Mouse (Mus musculus): ENCODE results near the gene Il17c. TPM values are rescaled to one million over a fixed set of nuclear protein-coding genes. Genes with fewer than 3 reads are reported as not detected.

Gene Il17c
- polyA plus RNA-seq (2021; fragmentation: Nextera tagmentation) = not detected in 2 replicates
- long read RNA-seq, experiment 1 = 0 reads
- long read RNA-seq, experiment 2 = 0 reads

DNA sequence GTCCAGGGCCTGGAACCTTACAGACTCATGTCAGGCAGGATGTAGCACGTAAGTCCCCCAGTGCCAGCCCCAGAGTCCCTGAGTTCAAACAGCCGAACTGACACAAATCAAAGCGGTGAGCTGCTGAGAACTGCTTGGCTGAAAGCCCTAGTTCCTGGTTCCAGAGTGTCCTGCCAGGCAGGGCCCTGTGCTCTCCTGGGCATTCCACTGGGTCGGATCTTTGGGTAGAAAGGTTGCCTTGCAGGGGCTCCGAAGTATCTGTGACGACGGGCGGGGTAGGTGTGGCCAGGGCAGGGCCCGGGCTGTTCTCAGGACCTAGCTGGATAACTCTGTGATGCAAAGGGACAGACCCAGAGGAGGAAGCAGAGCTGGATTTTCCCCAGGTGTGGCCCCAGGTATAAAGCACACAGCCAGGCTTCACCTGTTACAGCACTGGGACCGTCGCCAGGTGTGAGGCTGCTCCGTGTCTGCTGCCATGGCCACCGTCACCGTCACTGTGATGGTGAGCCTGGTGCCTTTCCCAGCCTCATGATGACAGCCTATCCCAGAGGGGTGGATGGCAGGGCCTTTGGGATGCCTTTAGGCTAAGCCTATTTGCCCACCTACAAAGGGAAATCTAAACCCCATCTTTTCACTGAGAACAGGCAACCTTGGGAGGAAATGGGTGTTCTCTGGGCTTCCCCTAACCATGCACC lies at the start of gene Il17c:
Gene Il17c, plus strand, starts transcription at position 645 of the 695 bp plus-strand sequence.

DNA sequence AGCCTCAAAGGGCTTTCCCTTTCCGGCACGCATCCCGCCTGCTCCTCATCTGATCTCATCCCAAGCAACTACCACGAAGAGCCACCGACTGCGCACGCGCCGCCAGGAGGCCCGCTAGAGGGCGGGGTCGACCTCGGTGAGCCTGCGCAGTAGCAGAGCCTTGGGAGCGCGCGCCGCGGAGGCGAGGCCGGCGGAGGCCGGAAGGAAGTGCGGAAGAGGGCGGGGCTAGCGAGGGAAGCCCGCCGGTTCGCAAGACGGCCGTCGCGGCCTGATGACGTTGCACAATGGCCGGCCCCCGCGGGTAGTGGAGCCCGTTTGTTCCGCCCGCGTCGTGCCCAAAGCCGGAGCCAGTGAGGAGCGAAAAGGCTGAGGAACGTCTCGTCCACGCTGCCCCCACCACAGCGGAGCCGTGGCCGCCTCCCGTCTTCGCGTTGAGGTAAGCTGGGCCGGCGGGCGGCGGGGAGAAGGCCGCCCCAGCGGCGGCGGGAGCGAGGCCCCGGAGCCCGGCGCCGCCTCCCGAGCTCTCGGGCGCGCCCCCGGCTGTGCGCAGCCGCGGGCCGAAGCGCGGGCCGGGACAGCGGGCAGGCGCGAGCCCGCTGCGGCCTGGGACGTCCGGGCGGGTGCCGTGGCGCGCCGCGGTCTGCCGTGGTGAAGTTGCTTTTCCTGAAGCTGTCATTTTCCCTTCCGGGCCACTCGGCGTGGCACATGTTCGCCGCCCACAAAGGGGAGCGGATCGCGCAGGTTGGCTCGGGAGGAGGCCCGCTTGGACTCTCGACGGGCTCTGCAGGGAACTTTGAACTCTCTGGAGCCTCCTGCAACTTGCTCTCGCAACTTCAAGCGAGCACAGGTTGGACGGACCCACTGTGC lies 45.2 kb upstream of the Il17c start, which contains the start of gene Zc3h18:
Gene Zc3h18, plus strand, starts transcription at position 245 of the 867 bp plus-strand sequence.

DNA sequence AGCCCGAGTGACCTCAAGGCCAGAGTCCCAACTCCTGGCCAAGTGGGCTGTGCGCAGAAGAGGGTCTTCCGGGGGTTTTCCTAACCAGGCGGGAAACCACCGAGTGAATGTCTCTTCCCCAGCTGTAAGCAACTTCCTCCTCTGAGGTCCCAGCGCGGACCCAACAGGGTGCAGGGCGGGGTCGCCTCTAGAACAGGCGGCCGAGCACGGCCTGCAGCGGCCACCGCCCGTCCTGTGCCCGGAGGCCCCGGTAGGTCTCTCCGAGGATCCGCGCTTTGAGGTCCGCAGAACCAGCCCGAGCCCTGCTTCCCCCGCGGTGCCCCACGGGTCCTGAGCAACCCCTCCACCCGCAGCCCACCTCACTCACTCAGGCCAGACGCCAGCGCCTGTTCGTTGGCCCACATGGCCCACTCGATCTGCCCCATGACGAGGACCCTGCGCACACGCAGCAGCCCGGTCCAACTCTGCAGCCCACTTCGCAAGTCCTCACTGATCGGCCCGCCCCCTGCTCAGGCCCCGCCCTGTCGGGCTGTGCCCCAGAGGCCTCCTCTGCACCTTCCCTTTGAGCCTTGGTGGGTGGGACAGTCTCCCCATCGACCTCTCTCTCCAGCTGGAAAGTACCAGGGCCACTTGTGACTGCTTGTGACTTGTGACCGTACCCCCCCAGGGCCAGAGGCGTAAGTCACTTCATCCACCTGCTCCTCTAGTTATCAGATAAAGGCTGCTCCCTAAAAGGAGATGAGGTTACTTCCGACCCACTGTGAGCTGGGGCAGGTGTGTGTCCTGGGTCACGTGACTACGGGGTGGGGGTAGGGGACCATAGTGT lies 10.8 kb downstream of the Il17c start, which contains the start of gene Cyba:
Gene Cyba, minus strand, starts transcription at position 488 of the 826 bp plus-strand sequence.

DNA sequence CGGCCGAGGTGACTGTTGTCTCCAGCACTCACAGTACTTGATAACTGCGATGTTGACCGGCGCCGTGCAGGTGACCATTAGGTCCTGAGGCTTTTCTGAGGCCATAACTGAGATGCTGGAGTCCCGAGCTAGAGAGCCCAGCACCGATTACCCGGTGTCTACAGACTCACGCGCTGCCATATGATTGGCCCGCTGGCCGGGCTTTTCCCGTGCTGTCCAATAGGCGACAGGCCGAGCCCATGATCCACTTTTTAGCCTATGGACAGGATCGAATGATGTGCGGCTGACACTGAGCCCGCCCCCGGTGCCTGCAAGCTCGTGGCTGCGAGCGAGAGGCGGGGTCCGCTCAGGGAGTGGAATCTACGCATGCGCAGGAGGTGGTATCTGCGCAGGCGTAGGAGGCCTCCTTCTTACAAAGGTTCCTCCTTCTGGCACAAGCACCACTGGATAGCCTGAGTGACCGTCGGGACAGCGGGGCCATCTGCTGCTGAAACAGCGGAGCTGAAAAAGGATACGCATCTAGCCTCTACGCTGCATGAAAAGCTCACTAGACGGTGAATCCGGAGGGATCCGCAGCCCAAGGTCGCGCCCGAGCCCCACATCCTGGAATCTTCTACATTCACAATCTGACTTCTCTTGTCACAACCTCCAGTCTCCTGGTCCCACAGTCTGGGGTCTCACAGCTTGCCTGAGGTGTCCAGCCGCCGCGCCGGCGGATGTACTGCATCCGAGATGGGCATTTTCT lies 21.6 kb downstream of the Il17c start, which contains the start of gene Mvd:
Gene Mvd, minus strand, starts transcription at position 161 of the 745 bp plus-strand sequence.

DNA sequence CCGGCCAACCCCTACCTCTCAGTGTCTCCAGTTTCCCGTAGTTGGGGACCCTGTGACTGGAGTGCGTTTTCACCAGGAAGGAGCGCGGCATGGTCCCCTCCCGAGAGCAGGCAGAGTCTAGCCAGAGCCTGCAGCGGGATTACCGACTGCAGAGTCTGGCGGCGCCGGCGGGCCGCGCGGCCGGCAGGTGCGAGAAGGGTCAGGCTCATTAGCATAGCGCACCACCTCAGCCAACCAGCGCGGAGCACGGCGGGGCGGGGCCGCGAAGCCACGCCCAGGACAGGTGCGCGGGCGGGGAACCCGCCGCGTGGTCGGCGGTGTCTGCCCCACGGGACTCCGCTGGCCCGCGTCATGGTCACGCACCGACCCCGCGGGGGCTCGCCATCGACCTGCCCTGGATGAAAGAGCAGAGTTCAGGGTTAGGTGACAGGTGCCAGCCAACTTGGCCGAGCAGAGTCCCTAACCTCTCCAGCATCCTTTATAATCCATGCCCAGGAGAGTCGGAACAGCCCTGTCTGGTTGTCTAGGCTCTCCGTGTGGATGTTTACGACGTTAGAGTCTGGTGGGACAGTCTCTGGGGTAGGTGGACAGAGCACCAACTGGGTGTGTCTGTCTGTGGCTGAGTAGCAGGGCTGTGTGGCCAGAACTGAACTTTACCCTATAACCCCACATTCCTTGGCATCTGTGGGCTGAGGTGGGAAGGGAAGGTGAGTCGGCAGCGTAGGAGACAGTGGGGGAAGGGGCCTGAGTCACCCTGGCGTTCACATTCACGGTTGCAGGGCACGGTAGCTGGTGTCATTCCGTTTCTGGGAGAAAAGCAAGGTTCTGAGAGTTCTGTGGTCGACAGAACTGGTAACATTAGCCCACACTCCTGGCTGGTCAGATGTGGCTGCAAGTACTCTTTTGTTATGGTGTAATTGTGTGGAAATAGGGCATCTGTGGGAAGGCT lies 39.0 kb downstream of the Il17c start, which contains the start of gene Snai3:
Gene Snai3, minus strand, starts transcription at position 210 of the 949 bp plus-strand sequence.

Small RNA genes lying within 50 kb of the gene (microRNA-seq; reads per million reads assigned to microRNA genes)
- gene Gm24366 = not detected

Other genes with a start within 250 kb of the Il17c start
- 1.2 and 1.9 TPM in 2 replicates for gene Zfpm1, start 139.9 kb upstream of the Il17c start, polyA plus RNA-seq (2021; fragmentation: Nextera tagmentation)
- gene Trhr2, start 61.3 kb upstream of the Il17c start, polyA plus RNA-seq (2021; fragmentation: Nextera tagmentation) = 0.10 TPM in 1 of 2 replicates, not detected in the other
- 4.1 and 4.5 TPM in 2 replicates for gene Zc3h18, start 45.4 kb upstream of the Il17c start, polyA plus RNA-seq (2021; fragmentation: Nextera tagmentation)
- 38.7 and 50.1 TPM in 2 replicates for gene Cyba, start 10.9 kb downstream of the Il17c start, polyA plus RNA-seq (2021; fragmentation: Nextera tagmentation)
- gene Mvd, start 21.4 kb downstream of the Il17c start, polyA plus RNA-seq (2021; fragmentation: Nextera tagmentation) = 29.1 and 29.9 TPM in 2 replicates
- gene Snai3, start 38.7 kb downstream of the Il17c start, polyA plus RNA-seq (2021; fragmentation: Nextera tagmentation) = not detected in 2 replicates
- gene Rnf166, start 54.0 kb downstream of the Il17c start, polyA plus RNA-seq (2021; fragmentation: Nextera tagmentation) = 21.5 and 23.2 TPM in 2 replicates
- 21.3 and 21.5 TPM in 2 replicates for gene Ctu2, start 54.1 kb downstream of the Il17c start, polyA plus RNA-seq (2021; fragmentation: Nextera tagmentation)
- gene Piezo1, start 129.3 kb downstream of the Il17c start, polyA plus RNA-seq (2021; fragmentation: Nextera tagmentation) = 0.84 and 1.2 TPM in 2 replicates
- 1.1 and 1.4 TPM in 2 replicates for gene Cdt1, start 146.0 kb downstream of the Il17c start, polyA plus RNA-seq (2021; fragmentation: Nextera tagmentation)
- 158 and 170 TPM in 2 replicates for gene Aprt, start 154.9 kb downstream of the Il17c start, polyA plus RNA-seq (2021; fragmentation: Nextera tagmentation)
- 4.3 and 4.6 TPM in 2 replicates for gene Galns, start 189.4 kb downstream of the Il17c start, polyA plus RNA-seq (2021; fragmentation: Nextera tagmentation)
- gene Trappc2l, start 189.6 kb downstream of the Il17c start, polyA plus RNA-seq (2021; fragmentation: Nextera tagmentation) = 195 and 238 TPM in 2 replicates
- not detected in 2 replicates for gene Pabpn1l, start 200.7 kb downstream of the Il17c start, polyA plus RNA-seq (2021; fragmentation: Nextera tagmentation)